8 mouse cellular contexts compared by ENCODE assay signal in the genomic region with DNA sequence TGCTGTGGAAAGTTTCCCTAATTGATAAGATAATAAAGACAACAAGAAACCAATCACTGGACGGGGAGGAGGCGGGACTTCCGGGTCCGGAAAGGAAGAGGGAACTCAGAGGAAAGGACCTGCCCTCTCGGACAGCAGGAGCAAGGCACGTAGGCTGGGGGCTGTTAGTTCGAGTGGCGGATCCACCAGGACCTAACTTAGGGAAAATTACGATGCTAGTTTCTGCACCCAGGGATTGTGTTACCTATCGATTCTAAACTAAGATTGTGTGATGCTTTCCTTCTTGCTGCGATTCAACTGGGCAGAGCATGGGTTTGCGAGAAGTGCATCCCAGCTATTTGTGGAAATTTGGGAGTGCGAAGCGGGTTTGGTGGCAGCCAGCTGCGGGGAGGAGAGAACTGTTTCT.
DNase-seq lines count a peak whose midpoint lies in the region; ATAC-seq and TF ChIP-seq lines count a peak whose summit lies in the region.

No protein-coding gene starts in this region.

- H3K4me1 ChIP-seq in erythroblast, embryonic 14.5 days (ENCODE audit: control insufficient read depth) = peaks cover 6% of the 10 kb centered on the region
- H3K4me1 ChIP-seq in heart, embryonic 12.5 days (replicated peaks) = peaks cover 21% of the 10 kb centered on the region
- H3K4me1 ChIP-seq in kidney, embryonic 16.5 days (ENCODE audit: insufficient read depth, low read length) = 0 out of 2 replicates have a peak, but pooled peaks cover 4% of the 10 kb centered on the region
- H3K4me1 ChIP-seq in liver, embryonic 13.5 days (replicated peaks) = peaks cover 10% of the 10 kb centered on the region
- H3K4me1 ChIP-seq in stomach, embryonic 14.5 days (ENCODE audit: control insufficient read depth, insufficient read depth, low read length) = no peaks in the 10 kb centered on the region

- ATAC-seq in heart, embryonic 12.5 days (ENCODE audit: insufficient number of reproducible peaks, low FRiP score) = peak; percentile 45; the same call in 1 of the 2 replicates
- peak; percentile 81; the same call in 1 of the 2 replicates for ATAC-seq in kidney, embryonic 16.5 days (ENCODE audit: low FRiP score, low TSS enrichment)
- ATAC-seq in liver, embryonic 13.5 days (ENCODE audit: low read depth) = peak; percentile 73
- ATAC-seq in stomach, embryonic 14.5 days (ENCODE audit: insufficient number of reproducible peaks, insufficient read depth, low FRiP score, low read depth) = peak; percentile 79; the same call in 1 of the 2 replicates

- no peaks in the 10 kb centered on the region for H3K79me2 ChIP-seq in myocyte (ENCODE audit: control insufficient read depth, insufficient read depth)

- WGBS in heart, embryonic 12.5 days = 3% methylated on average over 15 of the region's 15 CpGs
- WGBS in kidney, embryonic 16.5 days = under 1% methylated on average over 15 of the region's 15 CpGs
- WGBS in liver, embryonic 13.5 days (ENCODE audit: insufficient replicate concordance) = 4% methylated on average over 15 of the region's 15 CpGs
- WGBS in stomach, embryonic 14.5 days = 3% methylated on average over 15 of the region's 15 CpGs

- TF ChIP-seq CTCF in brain, embryonic 14.5 days (IDR thresholded peaks at IDR 0.05; ENCODE audit: borderline replicate concordance, extremely low read depth, insufficient read depth, insufficient read length) = no peak

- H3K9me3 ChIP-seq in erythroblast, embryonic 14.5 days (ENCODE audit: control insufficient read depth, low read length) = no peaks in the 10 kb centered on the region
- no peaks in the 10 kb centered on the region for H3K9me3 ChIP-seq in heart, embryonic 12.5 days (replicated peaks)
- H3K9me3 ChIP-seq in kidney, embryonic 16.5 days (ENCODE audit: low read length) = no peaks in the 10 kb centered on the region
- no peaks in the 10 kb centered on the region for H3K9me3 ChIP-seq in liver, embryonic 13.5 days (replicated peaks)
- no peaks in the 10 kb centered on the region for H3K9me3 ChIP-seq in stomach, embryonic 14.5 days (ENCODE audit: control insufficient read depth, low read depth, low read length)

- peak overlapping the region; percentile 7; the same call in 1 of the 2 replicates for H3K27ac ChIP-seq in heart, embryonic 12.5 days (ENCODE audit: poor library complexity, severe bottlenecking)
- H3K27ac ChIP-seq in kidney, embryonic 16.5 days (ENCODE audit: low read length) = peak overlapping the region; percentile 41; the same call in 1 of the 2 replicates
- no peak overlapping the region for H3K27ac ChIP-seq in liver, embryonic 13.5 days
- no peak overlapping the region for H3K27ac ChIP-seq in stomach, embryonic 14.5 days (ENCODE audit: low read length)

- peak overlapping the region; percentile 67 for H3K4me3 ChIP-seq in erythroblast, embryonic 14.5 days (replicated peaks)
- peak overlapping the region; percentile 60 for H3K4me3 ChIP-seq in heart, embryonic 12.5 days
- peak overlapping the region; percentile 63 for H3K4me3 ChIP-seq in kidney, embryonic 16.5 days (ENCODE audit: low read length)
- H3K4me3 ChIP-seq in liver, embryonic 13.5 days (replicated peaks) = peak overlapping the region; percentile 64
- H3K4me3 ChIP-seq in myocyte = peak overlapping the region; percentile 21
- peak overlapping the region; percentile 64 for H3K4me3 ChIP-seq in stomach, embryonic 14.5 days (ENCODE audit: low read depth, low read length)

- peak overlapping the region; percentile 94 for H3K4me2 ChIP-seq in heart, embryonic 12.5 days
- H3K4me2 ChIP-seq in kidney, embryonic 16.5 days (replicated peaks; ENCODE audit: low read depth, low read length) = peak overlapping the region; percentile 84
- H3K4me2 ChIP-seq in liver, embryonic 13.5 days = peak overlapping the region; percentile 83
- peak overlapping the region; percentile 49 for H3K4me2 ChIP-seq in myocyte (ENCODE audit: low read depth)
- H3K4me2 ChIP-seq in stomach, embryonic 14.5 days (replicated peaks; ENCODE audit: low read depth, low read length) = peak overlapping the region; percentile 97

- H3ac ChIP-seq in myocyte (ENCODE audit: control insufficient read depth, insufficient read length) = no peak overlapping the region

- H3K9ac ChIP-seq in heart, embryonic 12.5 days = peak overlapping the region; percentile 84
- H3K9ac ChIP-seq in kidney, embryonic 16.5 days (replicated peaks; ENCODE audit: low read length) = peak overlapping the region; percentile 74
- H3K9ac ChIP-seq in liver, embryonic 13.5 days = peak overlapping the region; percentile 70
- H3K9ac ChIP-seq in stomach, embryonic 14.5 days (replicated peaks; ENCODE audit: low read depth, low read length) = peak overlapping the region; percentile 55; the same call in 1 of the 2 replicates

- peak; percentile 89 for DNase-seq in A20 (ENCODE audit: low read depth, low spot score)
- DNase-seq in brain, embryonic 14.5 days (ENCODE audit: low read depth) = peak; percentile 90
- DNase-seq in liver, embryonic 13.5 days = peak; percentile 61

- peak; percentile 27; the same call in 1 of the 2 replicates for TF ChIP-seq POLR2A in brain, embryonic 14.5 days (IDR thresholded peaks at IDR 0.05; ENCODE audit: borderline replicate concordance, extremely low read depth, insufficient read depth, insufficient read length, poor library complexity, severe bottlenecking)
- peak; percentile 21 for TF ChIP-seq POLR2A in myocyte (IDR thresholded peaks at IDR 0.05; ENCODE audit: insufficient read length, low read depth)

- no peaks in the 10 kb centered on the region for H3K36me3 ChIP-seq in erythroblast, embryonic 14.5 days (ENCODE audit: control insufficient read depth)
- H3K36me3 ChIP-seq in heart, embryonic 12.5 days = no peaks in the 10 kb centered on the region
- H3K36me3 ChIP-seq in kidney, embryonic 16.5 days (ENCODE audit: insufficient read depth, low read length) = no peaks in the 10 kb centered on the region
- H3K36me3 ChIP-seq in liver, embryonic 13.5 days = no peaks in the 10 kb centered on the region
- H3K36me3 ChIP-seq in myocyte (ENCODE audit: control insufficient read depth, insufficient read depth) = no peaks in the 10 kb centered on the region
- no peaks in the 10 kb centered on the region for H3K36me3 ChIP-seq in stomach, embryonic 14.5 days (ENCODE audit: control insufficient read depth, insufficient read depth, low read length)

- no peaks in the 10 kb centered on the region for H3K27me3 ChIP-seq in erythroblast, embryonic 14.5 days (ENCODE audit: control insufficient read depth)
- H3K27me3 ChIP-seq in heart, embryonic 12.5 days (replicated peaks) = no peaks in the 10 kb centered on the region
- no peaks in the 10 kb centered on the region for H3K27me3 ChIP-seq in kidney, embryonic 16.5 days (ENCODE audit: insufficient read depth, low read length)
- no peaks in the 10 kb centered on the region for H3K27me3 ChIP-seq in liver, embryonic 13.5 days
- H3K27me3 ChIP-seq in myocyte (ENCODE audit: control insufficient read depth, insufficient read depth, insufficient read length) = no peaks in the 10 kb centered on the region
- H3K27me3 ChIP-seq in stomach, embryonic 14.5 days (ENCODE audit: control insufficient read depth, insufficient read depth, low read length) = no peaks in the 10 kb centered on the region

TF ChIP-seq in myocyte, 11 proteins besides CTCF, POLR2A, EP300 and RAD21:
- TF ChIP-seq MYOG (IDR thresholded peaks at IDR 0.05; ENCODE audit: control insufficient read depth in 1 of 3, insufficient read depth in 1 of 3, insufficient read length in 2 of 3, low read depth in 2 of 3) = no peak

Comparison
In these comparisons a context has a peak if more than half of its experiments do, and no peak if none do; other contexts are left out.
1. H3K27ac ChIP-seq: peak in heart, embryonic 12.5 days (single experiment) and kidney, embryonic 16.5 days (single experiment); none in liver, embryonic 13.5 days (single experiment) and stomach, embryonic 14.5 days (single experiment).
2. Peak in every context shown above with its lines, with median percentiles within 50 percentile points of each other: DNase-seq, H3K4me3 ChIP-seq, ATAC-seq, H3K4me2 ChIP-seq and H3K9ac ChIP-seq.